Mouse (Mus musculus): Measurements from ENCODE around the gene Vps26c. TPM values are rescaled to one million over a fixed set of nuclear protein-coding genes. Genes with fewer than 3 reads are reported as not detected.

The Vps26c gene
- polyA plus RNA-seq (2012; rRNA removed), result 10.6 and 10.9 TPM in 2 replicates

GRCm38 (mm10) chr16:94526344-94527151 is at the start of gene Vps26c:
Gene Vps26c, minus strand, starts transcription at chr16:94526830.

GRCm38 (mm10) chr16:94569229-94570176 is 42.9 kb upstream of the Vps26c start, which contains the start of gene Dyrk1a:
Gene Dyrk1a, plus strand, starts transcription at chr16:94570010.

Other genes starting within 250 kb of the Vps26c start
- gene Hlcs, start 213.3 kb downstream of the Vps26c start, polyA plus RNA-seq (2012; rRNA removed), result 4.3 and 5.2 TPM in 2 replicates
- 2.6 and 7.1 TPM in 2 replicates for gene Ripply3, start 198.4 kb downstream of the Vps26c start, polyA plus RNA-seq (2012; rRNA removed)
- 4.8 and 8.7 TPM in 2 replicates for gene Ttc3, start 156.2 kb downstream of the Vps26c start, polyA plus RNA-seq (2012; rRNA removed)
- gene Pigp, start 155.0 kb downstream of the Vps26c start, polyA plus RNA-seq (2012; rRNA removed), result 6.4 and 17.1 TPM in 2 replicates
- 8.2 and 13.9 TPM in 2 replicates for gene Dyrk1a, start 43.2 kb upstream of the Vps26c start, polyA plus RNA-seq (2012; rRNA removed)